Mouse (Mus musculus) intestine, embryonic 16.5 days (tissue): ENCODE measurements around the gene Lyst. TPM values are rescaled to one million over a fixed set of nuclear protein-coding genes. Genes with fewer than 3 reads are reported as not detected.

Experiments
- ATAC-seq: fragments of 200-750 bp; cut with Nextera tagmentation; 2 replicates; pipeline ENCODE4 v1.8.0; 2017; ENCODE audit warnings: moderate TSS enrichment, moderate library complexity
- H3K27ac ChIP-seq: fragments of 300-500 bp; sonication (generic); 2 replicates; pipeline ENCODE4 v1.5.1; 2014; ENCODE audit warnings: mild to moderate bottlenecking, low read length
- H3K27me3 ChIP-seq: fragments of 300-500 bp; sonication (generic); replicated peaks from 2 replicates; pipeline ENCODE4 v1.6.1; 2014; ENCODE audit warnings: low read length, control low read depth, mixed read lengths; ENCODE audit not compliant: control insufficient read depth, insufficient read depth
- H3K36me3 ChIP-seq: fragments of 300-500 bp; sonication (generic); 2 replicates; pipeline ENCODE4 v1.6.1; 2014; ENCODE audit warnings: low read length, control low read depth; ENCODE audit not compliant: control insufficient read depth, insufficient read depth
- H3K4me1 ChIP-seq: fragments of 300-500 bp; sonication (generic); 2 replicates; pipeline ENCODE4 v1.6.1; 2014; ENCODE audit warnings: low read length, control low read depth, mixed read lengths; ENCODE audit not compliant: control insufficient read depth, insufficient read depth
- H3K4me2 ChIP-seq: fragments of 300-500 bp; sonication (generic); 2 replicates; pipeline ENCODE4 v1.6.1; 2014; ENCODE audit warnings: low read depth, low read length, control low read depth
- H3K4me3 ChIP-seq: fragments of 300-500 bp; sonication (generic); 2 replicates; pipeline ENCODE4 v1.5.1; 2014; ENCODE audit warnings: mild to moderate bottlenecking, low read length
- H3K9ac ChIP-seq: fragments of 300-500 bp; sonication (generic); 2 replicates; pipeline ENCODE4 v1.6.1; 2014; ENCODE audit warnings: low read depth, low read length
- H3K9me3 ChIP-seq: fragments of 300-500 bp; sonication (generic); 2 replicates; pipeline ENCODE4 v1.6.1; 2016; ENCODE audit warnings: low read length, control low read depth; ENCODE audit not compliant: control insufficient read depth
- WGBS: fragments of 180-500 bp; shearing (Covaris S2); extraction: QIAGEN DNeasy Blood & Tissue Kit; methylation state at CpG from one replicate; pipeline ENCODE4 v1.1.7; 2014; 5-methylcytosine and 5-hydroxymethylcytosine counted together
- polyA plus RNA-seq: library from polyadenylated mRNA; unstranded; fragments of >200 nt; fragmentation: Nextera tagmentation; extraction: Ambion mirVana; gene quantifications from 2 replicates; pipeline ENCODE4 v1.2.1, GENCODE M21; 2015

The Lyst gene
- polyA plus RNA-seq, 1 experiment from 2014 or later: 3.0 TPM

DNA sequence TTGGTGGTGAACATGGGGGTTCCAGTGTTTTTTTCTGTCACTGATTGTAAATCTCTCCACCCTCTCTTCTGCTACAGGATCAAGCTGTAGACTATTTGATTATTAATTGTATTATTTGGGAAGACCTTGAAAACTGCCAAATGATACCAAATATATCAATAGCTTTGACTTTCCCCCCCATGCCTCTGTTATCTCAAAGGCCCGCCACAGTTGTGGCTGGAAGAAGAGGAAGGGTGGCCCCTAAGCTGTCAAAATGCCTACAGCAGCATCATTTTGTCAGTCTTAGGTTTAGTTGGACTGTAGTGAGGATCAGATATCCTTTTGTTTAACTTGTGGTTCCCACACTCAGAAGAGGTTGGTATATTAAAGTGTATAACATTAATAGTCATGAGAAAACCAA lies 1.7 kb upstream of the Lyst start:
- H3K4me3 ChIP-seq: no peak overlapping the region
- WGBS: 76% methylated on average over 1 of the region's 1 CpGs
- no peaks in the 10 kb centered on the region for H3K9me3 ChIP-seq
- H3K27ac ChIP-seq: no peak overlapping the region
- no peak overlapping the region for H3K9ac ChIP-seq
- H3K27me3 ChIP-seq: no peaks in the 10 kb centered on the region
- ATAC-seq: no peak
- no peaks in the 10 kb centered on the region for H3K36me3 ChIP-seq
- no peak overlapping the region for H3K4me2 ChIP-seq
- H3K4me1 ChIP-seq: peaks cover 7% of the 10 kb centered on the region; the same call in 1 of the 2 replicates

GRCm38 (mm10) chr13:13589032-13589431 lies 1.2 kb upstream of the Lyst start:
- H3K9me3 ChIP-seq: no peaks in the 10 kb centered on the region
- no peak overlapping the region for H3K9ac ChIP-seq
- H3K4me3 ChIP-seq: no peak overlapping the region
- no peak for ATAC-seq
- peaks cover 7% of the 10 kb centered on the region; the same call in 1 of the 2 replicates for H3K4me1 ChIP-seq
- no peaks in the 10 kb centered on the region for H3K36me3 ChIP-seq
- no peak overlapping the region for H3K27ac ChIP-seq
- 82% methylated on average over 2 of the region's 2 CpGs for WGBS
- H3K27me3 ChIP-seq: no peaks in the 10 kb centered on the region
- no peak overlapping the region for H3K4me2 ChIP-seq

DNA sequence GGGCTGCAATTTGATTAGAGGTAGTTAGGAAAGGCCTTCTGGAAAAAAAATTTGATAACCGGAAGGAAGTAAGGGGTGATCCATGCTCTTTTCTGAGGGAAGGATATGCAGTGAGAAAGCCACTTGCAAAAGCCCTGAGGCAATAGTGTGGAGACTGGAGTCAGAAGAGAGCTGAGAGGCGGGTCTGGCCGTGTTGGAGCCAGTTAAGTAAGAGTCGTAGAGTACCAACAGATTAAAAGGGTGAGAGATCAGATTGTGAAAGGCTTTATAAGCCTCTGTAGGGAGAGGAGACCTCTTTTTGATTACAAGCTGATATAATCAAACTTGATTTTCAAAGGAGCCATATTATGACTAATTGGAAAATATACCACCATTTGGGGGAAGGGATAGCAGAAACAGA lies 1.7 kb downstream of the Lyst start:
- H3K9ac ChIP-seq: no peak overlapping the region
- H3K4me3 ChIP-seq: no peak overlapping the region
- no peak overlapping the region for H3K4me2 ChIP-seq
- ATAC-seq: no peak
- no peaks in the 10 kb centered on the region for H3K36me3 ChIP-seq
- WGBS: 59% methylated on average over 4 of the region's 4 CpGs
- peaks cover 7% of the 10 kb centered on the region; the same call in 1 of the 2 replicates for H3K4me1 ChIP-seq
- H3K27ac ChIP-seq: no peak overlapping the region
- H3K27me3 ChIP-seq: no peaks in the 10 kb centered on the region
- no peaks in the 10 kb centered on the region for H3K9me3 ChIP-seq

DNA sequence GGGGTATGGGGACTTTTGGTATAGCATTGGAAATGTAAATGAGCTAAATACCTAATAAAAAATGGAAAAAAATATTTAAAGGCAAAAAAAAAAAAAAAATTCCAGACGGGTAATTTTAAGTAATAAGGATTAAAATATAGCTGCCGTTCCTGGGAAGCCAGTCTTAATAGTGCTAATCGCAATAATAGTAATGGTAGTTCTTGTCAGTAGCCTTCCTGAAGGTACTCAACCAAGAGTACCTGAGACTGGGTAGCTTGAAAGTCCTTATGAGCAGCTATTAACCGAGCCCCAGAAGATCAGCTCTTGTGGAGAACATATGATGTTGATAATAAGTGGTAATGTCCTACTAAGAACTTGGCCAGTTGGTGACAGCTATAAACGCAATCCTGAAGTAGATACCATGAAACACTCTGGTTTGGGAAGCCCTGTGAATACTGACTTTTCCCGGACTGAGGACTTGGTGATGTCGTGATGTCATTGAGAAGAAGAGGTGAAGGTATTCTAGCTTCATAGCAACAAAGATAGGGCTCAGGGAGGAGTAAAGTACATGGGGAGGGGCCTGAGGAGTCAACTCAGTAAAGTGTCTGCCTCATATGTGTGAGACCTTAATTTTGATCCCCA lies 6.3 kb downstream of the Lyst start:
- Histone ChIP-seq H3K4me1 (no peaks in the 10 kb centered on the region), H3K27ac (no peak overlapping the region), H3K4me3 (no peak overlapping the region), H3K4me2 (no peak overlapping the region), H3K9ac (no peak overlapping the region), H3K9me3 (no peaks in the 10 kb centered on the region), H3K36me3 (no peaks in the 10 kb centered on the region), H3K27me3 (no peaks in the 10 kb centered on the region)
- ATAC-seq: no peak
- WGBS: 93% methylated on average over 7 of the region's 7 CpGs

GRCm38 (mm10) chr13:13597896-13598295 lies 7.7 kb downstream of the Lyst start:
- no peaks in the 10 kb centered on the region for H3K4me1 ChIP-seq
- no peak overlapping the region for H3K9ac ChIP-seq
- no peak overlapping the region for H3K4me3 ChIP-seq
- H3K36me3 ChIP-seq: no peaks in the 10 kb centered on the region
- H3K4me2 ChIP-seq: no peak overlapping the region
- no peaks in the 10 kb centered on the region for H3K27me3 ChIP-seq
- no peaks in the 10 kb centered on the region for H3K9me3 ChIP-seq
- no peak overlapping the region for H3K27ac ChIP-seq
- no peak for ATAC-seq
- 82% methylated on average over 2 of the region's 2 CpGs for WGBS

- H3K27ac ChIP-seq: no peak overlapping the region
- 84% methylated on average over 2 of the region's 2 CpGs for WGBS
- no peaks in the 10 kb centered on the region for H3K36me3 ChIP-seq
- H3K9ac ChIP-seq: no peak overlapping the region
- no peak for ATAC-seq
- no peaks in the 10 kb centered on the region for H3K9me3 ChIP-seq
- no peaks in the 10 kb centered on the region for H3K27me3 ChIP-seq
- H3K4me2 ChIP-seq: no peak overlapping the region
- no peak overlapping the region for H3K4me3 ChIP-seq
- no peaks in the 10 kb centered on the region for H3K4me1 ChIP-seq
Measured at GRCm38 (mm10) chr13:13601407-13601806, 11.2 kb downstream of the Lyst start.

GRCm38 (mm10) chr13:13606149-13606548 lies 16.0 kb downstream of the Lyst start:
- H3K27ac ChIP-seq: no peak overlapping the region
- no peaks in the 10 kb centered on the region for H3K36me3 ChIP-seq
- no peak for ATAC-seq
- H3K27me3 ChIP-seq: no peaks in the 10 kb centered on the region
- H3K9ac ChIP-seq: no peak overlapping the region
- no peaks in the 10 kb centered on the region for H3K4me1 ChIP-seq
- H3K4me3 ChIP-seq: no peak overlapping the region
- H3K4me2 ChIP-seq: no peak overlapping the region
- no peaks in the 10 kb centered on the region for H3K9me3 ChIP-seq

- Histone ChIP-seq H3K27me3 (no peaks in the 10 kb centered on the region), H3K36me3 (no peaks in the 10 kb centered on the region), H3K4me2 (no peak overlapping the region), H3K4me1 (no peaks in the 10 kb centered on the region), H3K9me3 (no peaks in the 10 kb centered on the region), H3K9ac (no peak overlapping the region), H3K4me3 (no peak overlapping the region), H3K27ac (no peak overlapping the region)
- ATAC-seq: no peak
- WGBS: 39% methylated on average over 1 of the region's 1 CpGs
Measured at GRCm38 (mm10) chr13:13608311-13608710, 18.1 kb downstream of the Lyst start.

DNA sequence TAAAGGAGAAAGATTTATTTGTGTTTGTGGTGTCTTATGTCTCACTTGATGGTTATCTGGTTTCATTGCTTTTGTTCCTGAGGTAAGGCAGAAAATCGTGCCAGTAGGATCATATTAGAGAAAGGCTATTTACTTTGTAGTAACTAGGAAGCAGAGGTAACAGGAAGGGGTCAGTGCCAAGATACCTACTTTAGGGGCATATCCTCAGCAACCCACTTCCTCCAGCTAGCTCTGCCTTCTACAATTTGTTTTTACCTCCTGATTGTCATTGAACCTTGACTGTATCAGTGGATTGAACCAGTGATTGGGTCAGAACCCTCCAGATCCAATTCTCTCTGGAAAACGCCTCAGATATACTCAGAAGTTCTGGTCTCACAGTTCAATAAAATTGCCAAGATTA lies 19.5 kb downstream of the Lyst start:
- ATAC-seq: no peak
- no peaks in the 10 kb centered on the region for H3K9me3 ChIP-seq
- no peaks in the 10 kb centered on the region for H3K36me3 ChIP-seq
- no peak overlapping the region for H3K4me2 ChIP-seq
- H3K27ac ChIP-seq: no peak overlapping the region
- no peak overlapping the region for H3K4me3 ChIP-seq
- 66% methylated on average over 2 of the region's 2 CpGs for WGBS
- no peak overlapping the region for H3K9ac ChIP-seq
- H3K27me3 ChIP-seq: no peaks in the 10 kb centered on the region
- H3K4me1 ChIP-seq: no peaks in the 10 kb centered on the region

- WGBS: 67% methylated on average over 1 of the region's 1 CpGs
Measured at GRCm38 (mm10) chr13:13612882-13613281, 22.7 kb downstream of the Lyst start.

More at GRCm38 (mm10) chr13:13612882-13613281, 22.7 kb downstream of the Lyst start:
- no peak overlapping the region for H3K4me3 ChIP-seq
- peak; percentile 46; the same call in 1 of the 2 replicates for ATAC-seq
- no peak overlapping the region for H3K27ac ChIP-seq
- no peak overlapping the region for H3K4me2 ChIP-seq
- H3K27me3 ChIP-seq: no peaks in the 10 kb centered on the region
- no peak overlapping the region for H3K9ac ChIP-seq
- H3K4me1 ChIP-seq: no peaks in the 10 kb centered on the region
- H3K36me3 ChIP-seq: no peaks in the 10 kb centered on the region
- H3K9me3 ChIP-seq: no peaks in the 10 kb centered on the region
